Mouse (Mus musculus) G1E-ER4 (cell line): ENCODE results near the gene Snrpb2. TPM values are rescaled to one million over a fixed set of nuclear protein-coding genes. Genes with fewer than 3 reads are reported as not detected.

Experiments used
- GATA1 ChIP-seq: IDR thresholded peaks from one replicate; pipeline ENCODE4 v1.8.0; 2012; ENCODE audit warnings: low read length, inconsistent platforms
- polyA plus RNA-seq: library from polyadenylated mRNA; stranded (reverse); fragments of >175 nt; gene quantifications from 2 replicates; pipeline ENCODE4 v1.2.3, GENCODE M21; 2012

Snrpb2 gene
- polyA plus RNA-seq, 1 experiment: 3.3 TPM

GRCm38 (mm10) chr2:143065914-143066313 lies 3.1 kb downstream of the Snrpb2 start:
- no peak for TF ChIP-seq GATA1

DNA sequence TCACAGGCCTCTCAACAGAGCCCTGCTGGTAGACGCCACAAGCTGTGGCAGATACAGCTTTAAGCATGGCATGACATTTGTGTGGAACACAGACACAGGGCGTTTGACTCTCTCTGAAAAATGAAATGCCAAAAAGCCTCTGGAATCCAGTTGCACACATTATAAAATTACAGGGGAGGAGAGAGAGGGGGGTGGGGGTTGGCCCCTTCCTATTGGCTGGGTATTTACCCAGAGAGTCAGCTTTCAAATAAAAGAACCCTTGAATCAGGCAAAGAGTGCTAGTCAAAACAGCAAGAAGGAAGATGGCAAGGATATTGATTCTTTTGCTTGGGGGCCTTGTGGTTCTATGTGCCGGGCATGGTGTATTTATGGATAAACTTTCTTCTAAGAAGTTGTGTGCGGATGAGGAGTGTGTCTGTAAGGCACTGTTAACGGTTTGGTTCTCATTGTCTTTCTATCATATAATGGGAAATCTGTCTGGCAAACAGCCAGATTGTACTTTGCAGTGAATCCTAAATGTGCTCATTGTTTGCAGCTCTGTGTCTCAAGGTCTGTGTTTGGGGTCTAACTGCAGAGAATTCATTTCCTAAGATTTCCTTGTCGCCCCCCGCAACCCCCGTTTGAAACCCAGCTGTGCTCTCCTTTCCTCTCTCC lies 15.5 kb downstream of the Snrpb2 start, which contains the start of gene Otor:
TSS of gene Otor (plus strand) at position 276 of the 654 bp plus-strand sequence.
- TF ChIP-seq GATA1: no peak

DNA sequence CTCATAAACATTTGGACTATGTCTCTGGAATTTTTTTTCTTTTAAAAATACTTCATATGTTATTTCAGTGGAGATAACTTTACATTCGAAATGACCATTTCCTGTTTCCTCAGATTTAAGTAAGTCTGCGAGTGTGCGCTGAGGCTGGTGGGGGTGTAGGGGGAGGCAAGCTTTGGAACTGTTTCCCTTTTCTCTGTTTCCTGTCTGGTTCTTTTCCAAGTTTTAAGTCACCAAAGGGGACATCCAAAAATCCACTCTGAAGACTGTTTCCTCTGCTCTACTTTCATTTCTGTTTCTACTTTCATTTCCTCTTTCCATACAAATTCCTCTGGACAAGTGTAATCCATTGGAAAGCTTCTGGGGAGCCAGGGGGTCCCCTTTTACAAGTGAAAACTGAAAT lies 18.9 kb downstream of the Snrpb2 start:
- no peak for TF ChIP-seq GATA1

DNA sequence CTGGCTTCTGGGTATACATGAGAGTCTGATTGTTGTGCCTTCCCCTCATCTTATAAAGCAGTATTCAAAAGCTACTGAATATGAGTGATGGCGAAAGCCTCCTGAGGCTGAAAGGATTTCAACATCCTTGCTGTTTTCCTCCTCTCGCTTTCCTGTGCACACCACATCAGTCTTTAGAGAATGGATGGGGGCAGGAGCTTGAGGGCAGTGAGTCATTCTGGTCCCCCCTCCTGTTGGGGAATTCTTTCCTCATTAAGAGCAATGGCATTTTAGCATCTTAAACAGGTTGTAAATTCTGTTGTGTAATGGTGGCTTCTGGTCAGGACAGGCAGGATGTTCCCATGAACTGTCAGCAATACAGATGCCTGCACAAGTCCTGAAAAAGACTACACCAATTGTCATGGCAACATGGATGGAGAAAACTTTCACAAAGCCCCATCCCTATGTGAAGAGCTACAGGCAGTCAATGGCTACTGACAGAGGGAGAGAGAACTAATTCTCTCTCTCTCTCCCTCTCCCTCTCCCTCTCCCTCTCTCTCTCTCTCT lies 22.1 kb downstream of the Snrpb2 start:
- TF ChIP-seq GATA1: no peak

- no peak for TF ChIP-seq GATA1
These were observed 27.0 kb downstream of the Snrpb2 start for GRCm38 (mm10) chr2:143089866-143090265.

- no peak for TF ChIP-seq GATA1
These were observed 30.9 kb downstream of the Snrpb2 start for GRCm38 (mm10) chr2:143093726-143094125.

DNA sequence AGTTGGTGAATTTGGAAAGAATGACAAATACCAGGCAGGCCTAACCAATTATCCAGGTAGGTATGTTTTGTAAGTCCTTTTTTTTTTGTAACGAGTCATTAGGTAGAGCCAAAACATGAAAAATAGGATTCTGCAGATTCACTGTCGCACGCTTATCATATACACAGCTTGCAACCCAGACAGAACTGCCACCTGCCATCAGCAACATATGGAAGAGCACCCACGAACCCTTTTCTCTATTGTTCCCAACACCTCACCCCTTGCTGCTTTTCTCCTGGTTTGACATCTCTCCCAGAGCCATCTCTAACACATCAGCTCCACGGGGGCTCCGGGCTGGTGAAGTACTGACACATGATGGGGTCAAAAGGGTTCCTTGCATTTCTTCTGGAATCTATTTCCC lies 31.9 kb downstream of the Snrpb2 start:
- no peak for TF ChIP-seq GATA1

- no peak for TF ChIP-seq GATA1
These were observed 34.3 kb downstream of the Snrpb2 start for GRCm38 (mm10) chr2:143097170-143097569.

- TF ChIP-seq GATA1: no peak
These were observed 51.0 kb downstream of the Snrpb2 start for GRCm38 (mm10) chr2:143113859-143114258.

DNA sequence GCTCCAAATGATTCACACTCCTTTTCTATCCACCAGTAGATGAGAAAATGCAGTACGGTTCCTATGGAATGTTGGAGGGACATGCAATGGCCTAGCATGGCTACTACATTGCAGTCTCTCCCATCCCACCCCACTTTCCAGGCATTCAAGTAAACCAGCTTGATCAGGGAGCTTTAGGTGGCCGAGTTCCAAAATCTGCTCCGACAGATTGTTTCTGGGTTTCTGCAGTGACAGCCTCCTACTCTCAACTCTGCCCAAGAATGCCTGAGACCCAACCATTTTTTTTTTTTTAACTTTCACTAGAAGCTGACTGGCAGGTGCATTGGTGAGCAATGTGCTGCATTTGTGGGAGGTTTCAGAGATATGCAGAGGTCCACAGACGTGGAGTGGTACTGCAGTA lies 51.9 kb downstream of the Snrpb2 start:
- no peak for TF ChIP-seq GATA1

GRCm38 (mm10) chr2:143117453-143117852 lies 54.6 kb downstream of the Snrpb2 start:
- TF ChIP-seq GATA1: no peak

GRCm38 (mm10) chr2:143118221-143118620 lies 55.4 kb downstream of the Snrpb2 start:
- TF ChIP-seq GATA1: no peak

Other genes with a start within 250 kb of the Snrpb2 start
- 3.5 and 4.1 TPM in 2 replicates for gene Kif16b, start 161.5 kb upstream of the Snrpb2 start, polyA plus RNA-seq
- gene Otor, start 15.4 kb downstream of the Snrpb2 start, polyA plus RNA-seq: not detected in 2 replicates